Mouse (Mus musculus): ENCODE results near the gene Oscp1.

Gene Oscp1

GRCm38 (mm10) chr4:126141021-126141420, 82.7 kb downstream of the Oscp1 start:
- in situ Hi-C loops (cut with MboI, MseI): no loop called here

Measured in T-helper 2 cell (primary cell).